Mouse (Mus musculus) ES-Bruce4 (cell line): ENCODE results near the gene Dnajc8.

ENCODE experiments used
- CTCF ChIP-seq: IDR thresholded peaks from one replicate; pipeline ENCODE4 v1.8.1; 2011; ENCODE audit warnings: low read depth, low read length
- POLR2A ChIP-seq: IDR thresholded peaks from one replicate; pipeline ENCODE4 v1.8.1; 2011; ENCODE audit warnings: low read length; ENCODE audit not compliant: insufficient read depth

- TF ChIP-seq POLR2A = no peak
- TF ChIP-seq CTCF = no peak
Measured at GRCm38 (mm10) chr4:132527917-132528522, 7.3 kb upstream of the Dnajc8 start.
